Mouse (Mus musculus) hindbrain, embryonic 13.5 days (tissue): Measurements from ENCODE around the gene Arid5a. TPM values are rescaled to one million over a fixed set of nuclear protein-coding genes. Genes with fewer than 3 reads are reported as not detected.
A peak's percentile ranks its signal among the peaks of the same experiment; 100 is the strongest.

ENCODE experiments used
- ATAC-seq: fragments of 200-750 bp; cut with Nextera tagmentation; 2 replicates; pipeline ENCODE4 v1.8.0; 2017; ENCODE audit warnings: moderate TSS enrichment; ENCODE audit not compliant: low FRiP score
- H3K27ac ChIP-seq: fragments of 300-500 bp; sonication (generic); 2 replicates; pipeline ENCODE4 v1.5.1; 2015; ENCODE audit warnings: inconsistent platforms, mild to moderate bottlenecking, moderate library complexity
- H3K27me3 ChIP-seq: fragments of 300-500 bp; sonication (generic); 2 replicates; pipeline ENCODE4 v1.6.1; 2015; ENCODE audit warnings: mild to moderate bottlenecking, inconsistent platforms
- H3K36me3 ChIP-seq: fragments of 300-500 bp; sonication (generic); 2 replicates; pipeline ENCODE4 v1.6.1; 2015; ENCODE audit warnings: mild to moderate bottlenecking, inconsistent platforms
- H3K4me1 ChIP-seq: fragments of 300-500 bp; sonication (generic); replicated peaks from 2 replicates; pipeline ENCODE4 v1.6.1; 2015; ENCODE audit warnings: inconsistent platforms
- H3K4me2 ChIP-seq: fragments of 300-500 bp; sonication (generic); 2 replicates; pipeline ENCODE4 v1.6.1; 2015; ENCODE audit warnings: inconsistent platforms, mild to moderate bottlenecking, moderate library complexity
- H3K4me3 ChIP-seq: fragments of 300-500 bp; sonication (generic); 2 replicates; pipeline ENCODE4 v1.5.1; 2015; ENCODE audit warnings: mild to moderate bottlenecking, inconsistent platforms
- H3K9ac ChIP-seq: fragments of 300-500 bp; sonication (generic); 2 replicates; pipeline ENCODE4 v1.6.1; 2015; ENCODE audit warnings: mild to moderate bottlenecking, inconsistent platforms
- H3K9me3 ChIP-seq: fragments of 300-500 bp; sonication (generic); 2 replicates; pipeline ENCODE4 v1.6.1; 2016; ENCODE audit warnings: inconsistent platforms
- WGBS: fragments of 180-500 bp; shearing (Covaris S2); methylation state at CpG from one replicate; pipeline ENCODE4 v1.1.7; 2015; 5-methylcytosine and 5-hydroxymethylcytosine counted together
- polyA plus RNA-seq: library from polyadenylated mRNA; unstranded; fragments of >200 nt; fragmentation: Nextera tagmentation; extraction: Ambion mirVana; gene quantifications from 2 replicates; pipeline ENCODE4 v1.2.1, GENCODE M21; 2015

Arid5a gene
- polyA plus RNA-seq, 1 experiment from 2014 or later = 4.0 TPM

GRCm38 (mm10) chr1:36299126-36299525, 8.4 kb upstream of the Arid5a start:
- no peak for ATAC-seq
- WGBS = 30% methylated on average over 13 of the region's 13 CpGs
- H3K4me2 ChIP-seq = no peak overlapping the region
- peaks cover 45% of the 10 kb centered on the region for H3K27me3 ChIP-seq
- peaks cover 6% of the 10 kb centered on the region for H3K4me1 ChIP-seq
- no peak overlapping the region for H3K4me3 ChIP-seq
- no peaks in the 10 kb centered on the region for H3K36me3 ChIP-seq
- H3K27ac ChIP-seq = no peak overlapping the region
- H3K9me3 ChIP-seq = no peaks in the 10 kb centered on the region
- no peak overlapping the region for H3K9ac ChIP-seq

DNA sequence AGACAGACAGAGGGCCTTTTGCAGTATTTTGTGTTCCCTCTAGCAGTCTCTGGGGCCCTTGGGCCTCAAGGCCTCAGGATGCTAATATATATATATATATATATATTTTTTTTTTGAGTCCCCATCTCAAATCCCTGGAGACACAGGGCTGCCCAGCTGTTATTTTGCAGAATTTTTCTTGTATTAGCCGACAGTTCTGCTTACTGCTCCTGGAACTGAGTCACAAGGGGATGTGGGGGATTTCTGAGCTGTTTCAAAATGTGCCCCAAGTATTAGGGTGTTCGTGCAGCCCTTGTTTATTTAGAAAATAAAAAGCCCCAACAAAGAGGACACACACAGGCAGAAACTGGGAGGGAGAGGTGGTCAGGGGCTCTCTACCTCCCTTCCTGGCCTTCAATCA, 7.9 kb upstream of the Arid5a start:
- ATAC-seq = no peak

GRCm38 (mm10) chr1:36300486-36300885, 7.0 kb upstream of the Arid5a start:
- ATAC-seq = no peak
- Histone ChIP-seq H3K4me3 (no peak overlapping the region), H3K9ac (no peak overlapping the region), H3K27me3 (peaks cover 50% of the 10 kb centered on the region), H3K27ac (no peak overlapping the region), H3K36me3 (no peaks in the 10 kb centered on the region), H3K4me1 (peaks cover 6% of the 10 kb centered on the region), H3K9me3 (no peaks in the 10 kb centered on the region), H3K4me2 (no peak overlapping the region)
- WGBS = 92% methylated on average over 6 of the region's 6 CpGs

More for the DNA sequence above, 7.9 kb upstream of the Arid5a start:
- 65% methylated on average over 2 of the region's 2 CpGs for WGBS
- Histone ChIP-seq H3K4me2 (no peak overlapping the region), H3K27ac (no peak overlapping the region), H3K9ac (no peak overlapping the region), H3K9me3 (no peaks in the 10 kb centered on the region), H3K4me1 (peaks cover 6% of the 10 kb centered on the region), H3K27me3 (peaks cover 49% of the 10 kb centered on the region), H3K4me3 (no peak overlapping the region), H3K36me3 (no peaks in the 10 kb centered on the region)

DNA sequence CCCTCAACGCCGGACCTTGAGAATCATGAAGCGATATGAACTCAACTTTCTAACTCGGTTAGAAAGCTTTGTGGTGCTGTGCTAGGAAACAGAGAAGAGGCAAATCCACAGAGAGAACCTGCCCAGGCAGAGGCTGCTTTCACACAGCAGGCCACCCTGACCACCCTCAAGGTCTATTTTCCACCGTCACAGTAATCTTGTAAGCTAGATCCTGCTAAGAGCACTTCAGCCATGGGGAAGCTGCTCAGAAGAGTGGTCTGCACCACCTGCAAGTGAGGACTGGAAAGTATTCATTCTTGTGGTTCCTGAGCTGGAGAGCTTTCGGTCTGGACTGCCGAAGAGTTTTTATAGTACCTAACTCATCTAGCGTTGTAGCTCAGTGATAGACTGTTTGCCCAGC, 5.3 kb upstream of the Arid5a start:
- Histone ChIP-seq H3K27ac (no peak overlapping the region), H3K27me3 (peaks cover 49% of the 10 kb centered on the region), H3K4me2 (no peak overlapping the region), H3K4me3 (no peak overlapping the region), H3K9me3 (no peaks in the 10 kb centered on the region), H3K4me1 (peaks cover 6% of the 10 kb centered on the region), H3K36me3 (no peaks in the 10 kb centered on the region), H3K9ac (no peak overlapping the region)
- 77% methylated on average over 8 of the region's 8 CpGs for WGBS
- ATAC-seq = no peak

GRCm38 (mm10) chr1:36302957-36303356, 4.6 kb upstream of the Arid5a start:
- peak overlapping the region; percentile 39 for H3K4me3 ChIP-seq
- no peaks in the 10 kb centered on the region for H3K9me3 ChIP-seq
- H3K36me3 ChIP-seq = no peaks in the 10 kb centered on the region
- H3K27me3 ChIP-seq = peaks cover 44% of the 10 kb centered on the region
- H3K4me2 ChIP-seq = peak overlapping the region; percentile 76
- H3K4me1 ChIP-seq = peaks cover 8% of the 10 kb centered on the region
- 20% methylated on average over 9 of the region's 9 CpGs for WGBS
- H3K27ac ChIP-seq = 0 out of 2 replicates have a peak overlapping the region, but pooled peaks have one; percentile 67
- H3K9ac ChIP-seq = peak overlapping the region; percentile 63
- no peak for ATAC-seq

GRCm38 (mm10) chr1:36303381-36304320, 3.9 kb upstream of the Arid5a start:
- Histone ChIP-seq H3K4me1 (peaks cover 15% of the 10 kb centered on the region), H3K27ac (0 out of 2 replicates have a peak overlapping the region, but pooled peaks have one; percentile 67), H3K4me3 (peak overlapping the region; percentile 39), H3K27me3 (peaks cover 42% of the 10 kb centered on the region), H3K9me3 (no peaks in the 10 kb centered on the region), H3K4me2 (peak overlapping the region; percentile 76), H3K36me3 (no peaks in the 10 kb centered on the region), H3K9ac (peak overlapping the region; percentile 63)
- 9% methylated on average over 30 of the region's 30 CpGs for WGBS
- ATAC-seq = peak; percentile 31

- 75% methylated on average over 7 of the region's 7 CpGs for WGBS
- Histone ChIP-seq H3K4me3 (no peak overlapping the region), H3K9ac (no peak overlapping the region), H3K4me2 (no peak overlapping the region), H3K27ac (no peak overlapping the region), H3K4me1 (peaks cover 25% of the 10 kb centered on the region), H3K36me3 (no peaks in the 10 kb centered on the region), H3K27me3 (peaks cover 50% of the 10 kb centered on the region), H3K9me3 (no peaks in the 10 kb centered on the region)
- no peak for ATAC-seq
Observed at GRCm38 (mm10) chr1:36304764-36305163, 2.8 kb upstream of the Arid5a start.

GRCm38 (mm10) chr1:36306120-36306519, 1.4 kb upstream of the Arid5a start:
- WGBS = 79% methylated on average over 6 of the region's 6 CpGs

DNA sequence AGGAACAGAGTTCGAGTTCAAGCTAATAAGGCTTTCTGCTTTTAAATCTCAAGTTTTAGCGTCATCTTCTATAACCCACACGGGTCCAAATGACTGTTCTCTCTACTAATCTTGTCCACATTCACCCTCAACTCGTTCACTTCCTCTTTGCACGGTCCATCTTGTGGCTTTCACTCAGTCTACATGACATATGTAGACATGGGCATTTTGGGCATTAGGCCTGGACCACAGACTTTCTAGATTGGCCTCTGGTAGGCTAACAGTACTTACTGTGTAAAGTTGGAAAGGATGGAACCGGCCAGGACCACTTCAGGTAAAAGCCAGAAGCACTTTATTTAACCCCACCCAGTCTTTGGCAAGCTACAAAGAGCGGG, 425 bp upstream of the Arid5a start:
- Histone ChIP-seq H3K9me3 (no peaks in the 10 kb centered on the region), H3K27me3 (peaks cover 43% of the 10 kb centered on the region), H3K36me3 (no peaks in the 10 kb centered on the region), H3K9ac (no peak overlapping the region), H3K4me1 (peaks cover 30% of the 10 kb centered on the region), H3K27ac (no peak overlapping the region), H3K4me2 (no peak overlapping the region), H3K4me3 (no peak overlapping the region)
- 70% methylated on average over 7 of the region's 7 CpGs for WGBS
- ATAC-seq = peak; percentile 17

More at GRCm38 (mm10) chr1:36306120-36306519, 1.4 kb upstream of the Arid5a start:
- no peak overlapping the region for H3K4me3 ChIP-seq
- peaks cover 52% of the 10 kb centered on the region for H3K27me3 ChIP-seq
- peaks cover 30% of the 10 kb centered on the region for H3K4me1 ChIP-seq
- no peaks in the 10 kb centered on the region for H3K36me3 ChIP-seq
- H3K4me2 ChIP-seq = no peak overlapping the region
- no peak overlapping the region for H3K9ac ChIP-seq
- H3K9me3 ChIP-seq = no peaks in the 10 kb centered on the region
- ATAC-seq = no peak
- no peak overlapping the region for H3K27ac ChIP-seq

DNA sequence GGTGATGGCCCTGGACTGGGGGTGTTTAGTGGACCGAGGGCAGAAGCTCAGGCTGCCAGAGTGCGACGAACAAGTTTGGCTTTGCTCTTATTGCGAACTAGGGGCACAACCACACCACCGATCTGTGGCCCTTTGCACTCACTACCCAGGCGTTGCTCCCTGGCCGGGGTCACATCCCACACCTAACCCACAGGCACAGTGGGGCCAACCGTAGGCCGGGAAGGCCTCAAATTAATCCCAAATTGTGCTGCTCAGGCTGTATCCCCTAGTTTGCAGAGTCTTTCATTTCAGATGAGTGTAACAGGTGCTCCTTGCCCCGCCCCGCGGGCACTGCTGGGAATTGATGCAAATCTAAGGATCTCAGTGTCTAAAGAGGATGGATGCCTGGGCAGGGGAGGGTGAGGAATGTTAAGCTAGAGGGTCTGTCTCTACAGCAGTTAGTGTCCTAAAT, 943 bp downstream of the Arid5a start:
- peak overlapping the region; percentile 62 for H3K4me3 ChIP-seq
- H3K9ac ChIP-seq = peak overlapping the region; percentile 75
- 7% methylated on average over 12 of the region's 12 CpGs for WGBS
- ATAC-seq = no peak
- peaks cover 23% of the 10 kb centered on the region for H3K4me1 ChIP-seq
- peaks cover 36% of the 10 kb centered on the region for H3K27me3 ChIP-seq
- no peaks in the 10 kb centered on the region for H3K36me3 ChIP-seq
- no peak overlapping the region for H3K27ac ChIP-seq
- H3K9me3 ChIP-seq = no peaks in the 10 kb centered on the region
- peak overlapping the region; percentile 93 for H3K4me2 ChIP-seq

GRCm38 (mm10) chr1:36308966-36309475, 1.5 kb downstream of the Arid5a start:
- H3K4me1 ChIP-seq = peaks cover 23% of the 10 kb centered on the region
- peaks cover 34% of the 10 kb centered on the region for H3K27me3 ChIP-seq
- peak overlapping the region; percentile 62; the same call in 1 of the 2 replicates for H3K4me3 ChIP-seq
- WGBS = 60% methylated on average over 9 of the region's 9 CpGs
- H3K36me3 ChIP-seq = no peaks in the 10 kb centered on the region
- H3K4me2 ChIP-seq = peak overlapping the region; percentile 93; the same call in 1 of the 2 replicates
- no peaks in the 10 kb centered on the region for H3K9me3 ChIP-seq
- no peak overlapping the region for H3K27ac ChIP-seq
- no peak for ATAC-seq
- no peak overlapping the region for H3K9ac ChIP-seq

- H3K4me2 ChIP-seq = peak overlapping the region; percentile 93; the same call in 1 of the 2 replicates
- no peak for ATAC-seq
- no peak overlapping the region for H3K4me3 ChIP-seq
- peaks cover 29% of the 10 kb centered on the region for H3K27me3 ChIP-seq
- no peaks in the 10 kb centered on the region for H3K9me3 ChIP-seq
- H3K36me3 ChIP-seq = no peaks in the 10 kb centered on the region
- peaks cover 23% of the 10 kb centered on the region for H3K4me1 ChIP-seq
- 22% methylated on average over 3 of the region's 3 CpGs for WGBS
- H3K9ac ChIP-seq = no peak overlapping the region
- H3K27ac ChIP-seq = no peak overlapping the region
Observed at GRCm38 (mm10) chr1:36309498-36309901, 2.0 kb downstream of the Arid5a start.
